Mouse (Mus musculus): ENCODE results near the gene Hydin. TPM values are rescaled to one million over a fixed set of nuclear protein-coding genes. Genes with fewer than 3 reads are reported as not detected.

The Hydin gene
- polyA plus RNA-seq, 2 experiments, result 0.01 TPM; not detected in 1

GRCm38 (mm10) chr8:110629245-110630063, 362.7 kb downstream of the Hydin start:
- ATAC-seq (ENCODE audit: low FRiP score, low read depth) (no peak), DNase-seq (ENCODE audit: low spot score) (peak; percentile 53)
- Histone ChIP-seq H3K27me3 (ENCODE audit: control insufficient read depth, insufficient read depth, low read length) (no peaks in the 10 kb centered on the region), H3K36me3 (ENCODE audit: control insufficient read depth, insufficient read depth, low read length) (peaks cover 11% of the 10 kb centered on the region), H3K4me1 (ENCODE audit: control insufficient read depth, insufficient read depth, low read length) (peaks cover 4% of the 10 kb centered on the region; the same call in 1 of the 2 replicates), H3K4me2 (replicated peaks; ENCODE audit: low read depth, low read length, severe bottlenecking) (no peak overlapping the region), H3K4me3 (replicated peaks; ENCODE audit: low read length) (no peak overlapping the region), H3K9ac (ENCODE audit: low read depth, low read length, severe bottlenecking) (no peak overlapping the region), H3K27ac (replicated peaks; ENCODE audit: low read depth, low read length) (peak overlapping the region; percentile 6), H3K9me3 (ENCODE audit: control insufficient read depth, low read length) (no peaks in the 10 kb centered on the region)
- TF ChIP-seq POLR2A (IDR thresholded peaks at IDR 0.05; ENCODE audit: borderline replicate concordance, extremely low read depth, insufficient read depth, insufficient read length), result no peak
- WGBS, result 65% methylated on average over 9 of the region's 9 CpGs

- no peak overlapping the region for H3K9ac ChIP-seq (ENCODE audit: low read depth, low read length, severe bottlenecking)
- 82% methylated on average over 3 of the region's 3 CpGs for WGBS
- H3K27me3 ChIP-seq (ENCODE audit: control insufficient read depth, insufficient read depth, low read length), result no peaks in the 10 kb centered on the region
- ATAC-seq (ENCODE audit: low FRiP score, low read depth) (no peak), DNase-seq (ENCODE audit: low spot score) (no peak)
- H3K4me1 ChIP-seq (ENCODE audit: control insufficient read depth, insufficient read depth, low read length), result peaks cover 4% of the 10 kb centered on the region; the same call in 1 of the 2 replicates
- peaks cover 17% of the 10 kb centered on the region for H3K36me3 ChIP-seq (ENCODE audit: control insufficient read depth, insufficient read depth, low read length)
- no peaks in the 10 kb centered on the region for H3K9me3 ChIP-seq (ENCODE audit: control insufficient read depth, low read length)
- no peak overlapping the region for H3K4me2 ChIP-seq (replicated peaks; ENCODE audit: low read depth, low read length, severe bottlenecking)
- TF ChIP-seq POLR2A (IDR thresholded peaks at IDR 0.05; ENCODE audit: borderline replicate concordance, extremely low read depth, insufficient read depth, insufficient read length), result no peak
- peak overlapping the region; percentile 6 for H3K27ac ChIP-seq (replicated peaks; ENCODE audit: low read depth, low read length)
- H3K4me3 ChIP-seq (replicated peaks; ENCODE audit: low read length), result no peak overlapping the region
These were observed 363.3 kb downstream of the Hydin start for GRCm38 (mm10) chr8:110630079-110630478.

- ATAC-seq (ENCODE audit: low FRiP score, low read depth), result peak; percentile 86
- DNase-seq (ENCODE audit: low spot score), result peak; percentile 75
- no peak for TF ChIP-seq POLR2A (IDR thresholded peaks at IDR 0.05; ENCODE audit: borderline replicate concordance, extremely low read depth, insufficient read depth, insufficient read length)
- Histone ChIP-seq H3K9ac (ENCODE audit: low read depth, low read length, severe bottlenecking) (no peak overlapping the region), H3K36me3 (ENCODE audit: control insufficient read depth, insufficient read depth, low read length) (peaks cover 20% of the 10 kb centered on the region), H3K27ac (replicated peaks; ENCODE audit: low read depth, low read length) (peak overlapping the region; percentile 6), H3K27me3 (ENCODE audit: control insufficient read depth, insufficient read depth, low read length) (no peaks in the 10 kb centered on the region), H3K4me3 (replicated peaks; ENCODE audit: low read length) (no peak overlapping the region), H3K9me3 (ENCODE audit: control insufficient read depth, low read length) (no peaks in the 10 kb centered on the region), H3K4me2 (replicated peaks; ENCODE audit: low read depth, low read length, severe bottlenecking) (0 out of 2 replicates have a peak overlapping the region, but pooled peaks have one; percentile 2), H3K4me1 (ENCODE audit: control insufficient read depth, insufficient read depth, low read length) (peaks cover 4% of the 10 kb centered on the region; the same call in 1 of the 2 replicates)
- WGBS, result 73% methylated on average over 8 of the region's 8 CpGs
These were observed 363.8 kb downstream of the Hydin start for GRCm38 (mm10) chr8:110630571-110631071.

DNA sequence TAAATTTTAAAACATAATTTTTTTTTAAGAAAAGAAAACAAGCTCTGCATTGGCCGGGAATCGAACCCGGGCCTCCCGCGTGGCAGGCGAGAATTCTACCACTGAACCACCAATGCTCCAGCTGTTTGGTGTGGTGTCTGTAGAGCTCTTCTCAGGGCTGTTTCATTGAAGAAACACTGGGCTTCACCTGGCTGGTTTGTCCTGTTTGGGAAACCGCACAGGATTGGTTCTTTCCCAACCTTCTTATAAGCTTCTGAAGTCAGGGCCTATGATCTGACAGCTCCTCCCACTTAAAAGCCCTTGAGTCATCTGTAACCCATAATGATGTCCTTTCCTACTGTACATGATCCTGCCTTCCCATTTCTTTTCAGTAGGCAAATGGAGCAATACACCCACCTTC, 364.4 kb downstream of the Hydin start:
- TF ChIP-seq POLR2A (IDR thresholded peaks at IDR 0.05; ENCODE audit: borderline replicate concordance, extremely low read depth, insufficient read depth, insufficient read length), result no peak
- Histone ChIP-seq H3K4me3 (replicated peaks; ENCODE audit: low read length) (no peak overlapping the region), H3K9ac (ENCODE audit: low read depth, low read length, severe bottlenecking) (no peak overlapping the region), H3K4me2 (replicated peaks; ENCODE audit: low read depth, low read length, severe bottlenecking) (no peak overlapping the region), H3K9me3 (ENCODE audit: control insufficient read depth, low read length) (no peaks in the 10 kb centered on the region), H3K27ac (replicated peaks; ENCODE audit: low read depth, low read length) (0 out of 2 replicates have a peak overlapping the region, but pooled peaks have one; percentile 1), H3K4me1 (ENCODE audit: control insufficient read depth, insufficient read depth, low read length) (peaks cover 4% of the 10 kb centered on the region; the same call in 1 of the 2 replicates), H3K36me3 (ENCODE audit: control insufficient read depth, insufficient read depth, low read length) (peaks cover 25% of the 10 kb centered on the region), H3K27me3 (ENCODE audit: control insufficient read depth, insufficient read depth, low read length) (no peaks in the 10 kb centered on the region)
- no peak for ATAC-seq (ENCODE audit: low FRiP score, low read depth)
- 85% methylated on average over 7 of the region's 7 CpGs for WGBS
- DNase-seq (ENCODE audit: low spot score), result peak; percentile 30

DNA sequence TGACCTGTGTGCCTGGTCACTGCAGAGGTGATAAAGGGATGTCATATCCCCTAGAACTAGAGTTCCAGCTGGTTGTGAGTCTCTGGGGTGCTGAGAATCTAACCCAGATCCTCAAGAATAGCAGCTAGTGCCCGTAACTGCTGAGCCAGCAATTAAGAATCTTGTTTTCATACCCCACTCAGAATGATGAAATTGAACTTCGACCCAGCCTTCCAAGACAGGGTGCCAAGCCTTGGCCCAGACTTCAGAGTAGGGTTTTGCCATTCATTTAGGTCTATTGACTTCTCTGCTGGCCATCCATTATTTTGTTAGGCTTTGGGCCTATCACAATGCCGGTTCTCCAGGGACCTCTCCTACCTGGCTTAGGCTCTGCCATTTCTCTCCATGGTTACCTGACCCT, 367.0 kb downstream of the Hydin start:
- Histone ChIP-seq H3K4me3 (replicated peaks; ENCODE audit: low read length) (no peak overlapping the region), H3K4me2 (replicated peaks; ENCODE audit: low read depth, low read length, severe bottlenecking) (no peak overlapping the region), H3K36me3 (ENCODE audit: control insufficient read depth, insufficient read depth, low read length) (peaks cover 38% of the 10 kb centered on the region), H3K4me1 (ENCODE audit: control insufficient read depth, insufficient read depth, low read length) (peaks cover 4% of the 10 kb centered on the region; the same call in 1 of the 2 replicates), H3K9me3 (ENCODE audit: control insufficient read depth, low read length) (no peaks in the 10 kb centered on the region), H3K27me3 (ENCODE audit: control insufficient read depth, insufficient read depth, low read length) (no peaks in the 10 kb centered on the region), H3K27ac (replicated peaks; ENCODE audit: low read depth, low read length) (no peak overlapping the region), H3K9ac (ENCODE audit: low read depth, low read length, severe bottlenecking) (no peak overlapping the region)
- no peak for DNase-seq (ENCODE audit: low spot score)
- no peak for ATAC-seq (ENCODE audit: low FRiP score, low read depth)
- 86% methylated on average over 3 of the region's 3 CpGs for WGBS
- no peak for TF ChIP-seq POLR2A (IDR thresholded peaks at IDR 0.05; ENCODE audit: borderline replicate concordance, extremely low read depth, insufficient read depth, insufficient read length)
